Mouse (Mus musculus): ENCODE measurements around the gene Ccl12. TPM values are rescaled to one million over a fixed set of nuclear protein-coding genes. Genes with fewer than 3 reads are reported as not detected.

Ccl12 gene
- 5.5 and 8.7 TPM in 2 replicates for polyA plus RNA-seq (2021; fragmentation: Nextera tagmentation)
- long read RNA-seq, experiment 1, partial matches to known transcripts = 0 of 1 reads
- long read RNA-seq, experiment 1, other reads (novel, unspliced or antisense) = 0 of 1 reads
- long read RNA-seq, experiment 2, partial matches to known transcripts = 0 of 3 reads
- long read RNA-seq, experiment 2, other reads (novel, unspliced or antisense) = 0 of 3 reads

DNA sequence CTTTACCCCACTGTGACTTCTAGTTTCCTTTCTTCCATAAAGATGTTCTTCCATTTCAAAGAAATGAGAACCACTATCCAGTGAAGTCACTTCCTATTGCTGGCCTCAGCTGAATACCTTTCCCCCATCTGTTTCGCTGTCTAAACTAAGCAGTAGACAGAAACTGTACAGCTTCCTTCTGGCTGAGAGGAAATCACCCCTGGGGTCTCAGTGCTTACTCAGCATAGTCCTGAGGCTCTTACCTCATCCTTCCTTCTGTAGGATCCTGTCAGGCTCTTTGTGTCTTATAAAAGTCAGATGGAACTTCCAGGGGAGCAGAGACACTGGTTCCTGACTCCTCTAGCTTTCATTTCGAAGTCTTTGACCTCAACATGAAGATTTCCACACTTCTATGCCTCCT lies at the start of gene Ccl12:
Gene Ccl12, plus strand, starts transcription at position 317 of the 400 bp plus-strand sequence.

DNA sequence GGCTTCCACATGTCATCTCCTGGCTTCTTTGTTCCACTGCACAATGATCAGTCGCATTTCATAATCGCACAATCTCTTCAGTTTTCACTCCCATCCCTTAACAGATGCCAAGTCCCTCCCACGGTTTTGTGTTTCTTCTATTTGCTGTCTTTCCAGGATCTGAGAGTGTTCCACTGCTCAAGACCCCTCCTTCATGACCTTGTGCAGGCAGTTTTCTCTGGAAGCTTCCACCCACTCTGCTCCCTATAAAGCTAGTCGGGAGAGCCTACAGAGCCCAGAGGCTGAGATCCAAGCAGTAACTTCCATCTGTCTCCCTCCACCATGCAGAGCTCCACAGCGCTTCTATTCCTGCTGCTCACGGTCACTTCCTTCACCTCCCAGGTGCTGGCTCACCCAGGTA lies 44.0 kb upstream of the Ccl12 start, which contains the start of gene Ccl11:
Gene Ccl11, plus strand, starts transcription at position 178 of the 400 bp plus-strand sequence.

DNA sequence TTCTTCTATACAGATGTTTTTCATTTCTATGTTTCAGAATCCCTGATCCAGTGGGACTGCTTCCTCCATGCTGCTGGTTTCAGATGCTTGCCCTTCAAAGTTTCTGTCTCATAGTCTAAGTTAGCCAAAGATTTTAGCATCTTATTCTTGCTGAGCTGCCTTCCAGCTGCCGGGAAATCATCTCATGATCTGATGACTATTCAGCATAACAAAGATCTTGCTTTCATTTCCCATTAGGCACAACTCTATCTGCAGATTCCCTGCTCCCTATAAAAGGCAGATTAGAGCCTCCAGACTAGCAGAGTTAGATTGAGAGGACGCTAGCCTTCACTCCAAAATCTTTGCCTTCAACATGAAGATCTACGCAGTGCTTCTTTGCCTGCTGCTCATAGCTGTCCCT lies 13.2 kb downstream of the Ccl12 start, which contains the start of gene Ccl8:
Gene Ccl8, plus strand, starts transcription at position 301 of the 400 bp plus-strand sequence.

Other genes starting within 250 kb of the Ccl12 start
- gene 5530401A14Rik, start 241.2 kb upstream of the Ccl12 start, polyA plus RNA-seq (2021; fragmentation: Nextera tagmentation) = 0.10 TPM in 1 of 2 replicates, not detected in the other
- 10.9 and 13.0 TPM in 2 replicates for gene Asic2, start 133.4 kb upstream of the Ccl12 start, polyA plus RNA-seq (2021; fragmentation: Nextera tagmentation)
- 0.43 and 0.74 TPM in 2 replicates for gene Ccl2, start 66.3 kb upstream of the Ccl12 start, polyA plus RNA-seq (2021; fragmentation: Nextera tagmentation)
- gene Gm17268, start 63.3 kb upstream of the Ccl12 start, polyA plus RNA-seq (2021; fragmentation: Nextera tagmentation) = not detected in 2 replicates
- 0.20 and 0.53 TPM in 2 replicates for gene Ccl7, start 56.1 kb upstream of the Ccl12 start, polyA plus RNA-seq (2021; fragmentation: Nextera tagmentation)
- 0.18 TPM in 1 of 2 replicates, not detected in the other for gene Ccl11, start 44.0 kb upstream of the Ccl12 start, polyA plus RNA-seq (2021; fragmentation: Nextera tagmentation)
- 1.3 TPM in 1 of 2 replicates, not detected in the other for gene Ccl8, start 13.3 kb downstream of the Ccl12 start, polyA plus RNA-seq (2021; fragmentation: Nextera tagmentation)
- gene Ccl1, start 203.8 kb downstream of the Ccl12 start, polyA plus RNA-seq (2021; fragmentation: Nextera tagmentation) = not detected in 2 replicates